In genomic region chr10:126981746-126982145, GRCm38 (mm10) we compare ENCODE assay signal across 9 mouse cellular contexts. TPM values are rescaled to one million over a fixed set of nuclear protein-coding genes. Genes with fewer than 3 reads are reported as not detected.
DNase-seq lines count a peak whose midpoint lies in the region; ATAC-seq and TF ChIP-seq lines count a peak whose summit lies in the region.
"Had no signal": no experiment of that assay in that cellular context is flagged by ENCODE, and none has a peak within 500 bp of the region (broad histone marks: within the 10 kb centered on the region; RNA-seq: fewer than 3 reads in every experiment).

No protein-coding gene starts in this region.

- H3K4me2 ChIP-seq in midbrain, embryonic 11.5 days: no peak overlapping the region
- peak overlapping the region; percentile 91 for H3K4me2 ChIP-seq in limb, embryonic 15.5 days
- peak overlapping the region; percentile 83 for H3K4me2 ChIP-seq in stomach, postnatal 0 days (replicated peaks; ENCODE audit: low read depth)

- H3K9me3 ChIP-seq in midbrain, embryonic 10.5 days (replicated peaks): no peaks in the 10 kb centered on the region
- no peaks in the 10 kb centered on the region for H3K9me3 ChIP-seq in midbrain, embryonic 11.5 days (ENCODE audit: control insufficient read depth, low read length)
- no peaks in the 10 kb centered on the region for H3K9me3 ChIP-seq in limb, embryonic 15.5 days
- H3K9me3 ChIP-seq in stomach, postnatal 0 days (ENCODE audit: control insufficient read depth, low read length): no peaks in the 10 kb centered on the region

- H3K4me1 ChIP-seq in cerebellum, adult 2 months (ENCODE audit: control insufficient read depth, insufficient read depth, low read length): peaks cover 30% of the 10 kb centered on the region
- H3K4me1 ChIP-seq in midbrain, embryonic 10.5 days: peaks cover 79% of the 10 kb centered on the region
- H3K4me1 ChIP-seq in midbrain, embryonic 11.5 days (ENCODE audit: control insufficient read depth, insufficient read depth, low read length): peaks cover 52% of the 10 kb centered on the region
- H3K4me1 ChIP-seq in limb, embryonic 15.5 days: peaks cover 68% of the 10 kb centered on the region
- H3K4me1 ChIP-seq in stomach, postnatal 0 days (replicated peaks; ENCODE audit: control insufficient read depth, insufficient read depth): peaks cover 30% of the 10 kb centered on the region

- no peak for ATAC-seq in midbrain, embryonic 11.5 days (ENCODE audit: low FRiP score)
- no peak for ATAC-seq in limb, embryonic 15.5 days (ENCODE audit: insufficient number of reproducible peaks, low FRiP score, low TSS enrichment, low read depth)
- no peak for ATAC-seq in stomach, postnatal 0 days (ENCODE audit: low FRiP score, low TSS enrichment)

- no peak for TF ChIP-seq EP300 in stomach, postnatal 0 days (optimal IDR thresholded peaks at IDR 0.05)

- peak overlapping the region; percentile 81; the same call in 1 of the 2 replicates for H3K27ac ChIP-seq in cerebellum, adult 2 months (ENCODE audit: insufficient read depth, low read length)
- no peak overlapping the region for H3K27ac ChIP-seq in midbrain, embryonic 10.5 days (replicated peaks)
- no peak overlapping the region for H3K27ac ChIP-seq in midbrain, embryonic 11.5 days (ENCODE audit: low read depth, low read length)
- peak overlapping the region; percentile 100; the same call in 1 of the 2 replicates for H3K27ac ChIP-seq in limb, embryonic 15.5 days
- H3K27ac ChIP-seq in stomach, postnatal 0 days (replicated peaks): peak overlapping the region; percentile 75; the same call in 1 of the 2 replicates
- H3K27ac ChIP-seq: macrophage had no signal

- H3K4me3 ChIP-seq in cerebellum, adult 2 months (replicated peaks; ENCODE audit: insufficient read depth, low read depth, low read length): peak overlapping the region; percentile 83
- peak overlapping the region; percentile 99 for H3K4me3 ChIP-seq in midbrain, embryonic 10.5 days
- no peak overlapping the region for H3K4me3 ChIP-seq in midbrain, embryonic 11.5 days (ENCODE audit: low read depth, low read length)
- H3K4me3 ChIP-seq in limb, embryonic 15.5 days: peak overlapping the region; percentile 86
- peak overlapping the region; percentile 97 for H3K4me3 ChIP-seq in stomach, postnatal 0 days (ENCODE audit: low read depth, low read length)

- 15% methylated on average over 3 of the region's 3 CpGs for WGBS in cerebellum, adult 2 months
- WGBS in midbrain, embryonic 10.5 days: 66% methylated on average over 3 of the region's 3 CpGs
- 78% methylated on average over 3 of the region's 3 CpGs for WGBS in midbrain, embryonic 11.5 days
- 35% methylated on average over 3 of the region's 3 CpGs for WGBS in limb, embryonic 15.5 days
- WGBS in stomach, postnatal 0 days: 38% methylated on average over 3 of the region's 3 CpGs

- no peak overlapping the region for H3K9ac ChIP-seq in midbrain, embryonic 11.5 days (ENCODE audit: low read length)
- 0 out of 2 replicates have a peak overlapping the region, but pooled peaks have one; percentile 37 for H3K9ac ChIP-seq in limb, embryonic 15.5 days
- peak overlapping the region; percentile 38 for H3K9ac ChIP-seq in stomach, postnatal 0 days (ENCODE audit: low read length)

- peaks cover 4% of the 10 kb centered on the region for H3K36me3 ChIP-seq in midbrain, embryonic 10.5 days
- H3K36me3 ChIP-seq in midbrain, embryonic 11.5 days (ENCODE audit: control insufficient read depth, insufficient read depth, low read length): no peaks in the 10 kb centered on the region
- H3K36me3 ChIP-seq in limb, embryonic 15.5 days: no peaks in the 10 kb centered on the region
- peaks cover 4% of the 10 kb centered on the region; the same call in 1 of the 2 replicates for H3K36me3 ChIP-seq in stomach, postnatal 0 days (ENCODE audit: control insufficient read depth, insufficient read depth, low read length)

- TF ChIP-seq POLR2A in cerebellum, adult 2 months (IDR thresholded peaks at IDR 0.05; ENCODE audit: borderline replicate concordance, insufficient read depth, low read length): no peak

- TF ChIP-seq CTCF in cerebellum, adult 2 months (IDR thresholded peaks at IDR 0.05; ENCODE audit: borderline replicate concordance, insufficient read depth, low read depth, low read length): no peak
- no peak for TF ChIP-seq CTCF in stomach, postnatal 0 days (IDR thresholded peaks at IDR 0.05; ENCODE audit: low read depth)

- no peaks in the 10 kb centered on the region for H3K27me3 ChIP-seq in cerebellum, adult 2 months (ENCODE audit: control insufficient read depth, insufficient read depth, low read length)
- no peaks in the 10 kb centered on the region; the same call in 1 of the 2 replicates for H3K27me3 ChIP-seq in midbrain, embryonic 10.5 days (ENCODE audit: low read depth, poor library complexity, severe bottlenecking)
- no peaks in the 10 kb centered on the region for H3K27me3 ChIP-seq in midbrain, embryonic 11.5 days (ENCODE audit: control insufficient read depth, insufficient read depth, low read length)
- no peaks in the 10 kb centered on the region for H3K27me3 ChIP-seq in limb, embryonic 15.5 days
- H3K27me3 ChIP-seq in stomach, postnatal 0 days (ENCODE audit: control insufficient read depth, insufficient read depth, low read length): no peaks in the 10 kb centered on the region

- DNase-seq in cerebellum, adult 2 months: no peak
- no peak for DNase-seq in cerebellum, adult 11-12 months
- no peak for DNase-seq in midbrain, embryonic 10.5 days (ENCODE audit: low spot score)
- DNase-seq in midbrain, embryonic 11.5 days (ENCODE audit: low spot score, missing footprints): no peak
- no peak for DNase-seq in stomach, postnatal 0 days (ENCODE audit: low spot score)
- DNase-seq in cerebellum, postnatal 10 days: no peak
- no peak for DNase-seq in frontal cortex, postnatal 25 days (ENCODE audit: low spot score in 2 of 2)

RNA-seq across cellular contexts. Expression of gene Ctdsp2, which starts 3.2 kb away (rescaled TPM):
- polyA plus RNA-seq in cerebellum, adult 2 months (2012; rRNA removed): 96.2 and 101 TPM in 2 replicates
- polyA plus RNA-seq in midbrain, embryonic 10.5 days (2016; fragmentation: Nextera tagmentation; extraction: Ambion mirVana): 36.8 and 39.3 TPM in 2 replicates
- polyA plus RNA-seq in midbrain, embryonic 11.5 days (2014; fragmentation: Nextera tagmentation; extraction: Ambion mirVana): 40.6 and 42.8 TPM in 2 replicates
- polyA plus RNA-seq in limb, embryonic 15.5 days (2015; fragmentation: Nextera tagmentation; extraction: Ambion mirVana): 72.2 and 85.8 TPM in 2 replicates
- 29.1 and 33.0 TPM in 2 replicates for polyA plus RNA-seq in stomach, postnatal 0 days (2015; fragmentation: Nextera tagmentation; extraction: Ambion mirVana)

RNA-seq across cellular contexts. Expression of gene Avil, which starts 18.8 kb away (rescaled TPM):
- polyA plus RNA-seq in cerebellum, adult 2 months (2012; rRNA removed): 0.33 and 0.54 TPM in 2 replicates
- 0.36 and 2.2 TPM in 2 replicates for polyA plus RNA-seq in midbrain, embryonic 10.5 days (2016; fragmentation: Nextera tagmentation; extraction: Ambion mirVana)
- polyA plus RNA-seq in midbrain, embryonic 11.5 days (2014; fragmentation: Nextera tagmentation; extraction: Ambion mirVana): 1.1 and 1.6 TPM in 2 replicates
- 0.50 and 0.71 TPM in 2 replicates for polyA plus RNA-seq in limb, embryonic 15.5 days (2015; fragmentation: Nextera tagmentation; extraction: Ambion mirVana)
- 10.7 and 12.3 TPM in 2 replicates for polyA plus RNA-seq in stomach, postnatal 0 days (2015; fragmentation: Nextera tagmentation; extraction: Ambion mirVana)
- polyA plus RNA-seq: macrophage had no signal

RNA-seq across cellular contexts. Expression of gene Tsfm, which starts 48.9 kb away (rescaled TPM):
- polyA plus RNA-seq in cerebellum, adult 2 months (2012; rRNA removed): 45.2 and 45.4 TPM in 2 replicates
- 101 and 107 TPM in 2 replicates for polyA plus RNA-seq in midbrain, embryonic 10.5 days (2016; fragmentation: Nextera tagmentation; extraction: Ambion mirVana)
- 80.7 and 86.0 TPM in 2 replicates for polyA plus RNA-seq in midbrain, embryonic 11.5 days (2014; fragmentation: Nextera tagmentation; extraction: Ambion mirVana)
- 69.6 and 71.6 TPM in 2 replicates for polyA plus RNA-seq in limb, embryonic 15.5 days (2015; fragmentation: Nextera tagmentation; extraction: Ambion mirVana)
- 58.9 and 61.3 TPM in 2 replicates for polyA plus RNA-seq in stomach, postnatal 0 days (2015; fragmentation: Nextera tagmentation; extraction: Ambion mirVana)

RNA-seq across cellular contexts. Expression of gene Mettl1, which starts 59.5 kb away (rescaled TPM):
- 10.7 and 11.8 TPM in 2 replicates for polyA plus RNA-seq in cerebellum, adult 2 months (2012; rRNA removed)
- polyA plus RNA-seq in midbrain, embryonic 10.5 days (2016; fragmentation: Nextera tagmentation; extraction: Ambion mirVana): 54.3 and 56.7 TPM in 2 replicates
- 36.5 and 37.4 TPM in 2 replicates for polyA plus RNA-seq in midbrain, embryonic 11.5 days (2014; fragmentation: Nextera tagmentation; extraction: Ambion mirVana)
- 58.6 and 61.8 TPM in 2 replicates for polyA plus RNA-seq in limb, embryonic 15.5 days (2015; fragmentation: Nextera tagmentation; extraction: Ambion mirVana)
- 32.4 and 36.8 TPM in 2 replicates for polyA plus RNA-seq in stomach, postnatal 0 days (2015; fragmentation: Nextera tagmentation; extraction: Ambion mirVana)

RNA-seq across cellular contexts. Expression of gene Eef1akmt3, which starts 59.6 kb away (rescaled TPM):
- polyA plus RNA-seq in cerebellum, adult 2 months (2012; rRNA removed): 0.13 TPM in 2 replicates
- polyA plus RNA-seq in midbrain, embryonic 10.5 days (2016; fragmentation: Nextera tagmentation; extraction: Ambion mirVana): 0.19 and 0.26 TPM in 2 replicates
- 0.06 and 0.11 TPM in 2 replicates for polyA plus RNA-seq in midbrain, embryonic 11.5 days (2014; fragmentation: Nextera tagmentation; extraction: Ambion mirVana)
- polyA plus RNA-seq in limb, embryonic 15.5 days (2015; fragmentation: Nextera tagmentation; extraction: Ambion mirVana): 1.9 and 2.0 TPM in 2 replicates
- polyA plus RNA-seq in stomach, postnatal 0 days (2015; fragmentation: Nextera tagmentation; extraction: Ambion mirVana): 1.2 and 1.3 TPM in 2 replicates
- polyA plus RNA-seq: macrophage had no signal

Comparison
In these comparisons a context has a peak if more than half of its experiments do, and no peak if none do; other contexts are left out.
1. H3K27ac ChIP-seq: peak in cerebellum, adult 2 months (single experiment), limb, embryonic 15.5 days (single experiment) and stomach, postnatal 0 days (single experiment); none in midbrain, embryonic 10.5 days (single experiment) and midbrain, embryonic 11.5 days (single experiment).